Mouse (Mus musculus) heart, embryonic 13.5 days (tissue): Measurements from ENCODE around the gene Spock1. TPM values are rescaled to one million over a fixed set of nuclear protein-coding genes. Genes with fewer than 3 reads are reported as not detected.
"Not testable (repeated sequence)": the region's sequence is repeated elsewhere in the genome, so short reads cannot be mapped to it uniquely, and the experiment has no call there.

ENCODE experiments used
- ATAC-seq: fragments of 200-750 bp; cut with Nextera tagmentation; 2 replicates; pipeline ENCODE4 v1.8.0; 2017; ENCODE audit warnings: moderate TSS enrichment; ENCODE audit not compliant: insufficient number of reproducible peaks, low FRiP score, low TSS enrichment; ENCODE audit errors: extremely low read depth
- H3K27ac ChIP-seq: fragments of 300-500 bp; sonication (generic); replicated peaks from 2 replicates; pipeline ENCODE4 v1.5.1; 2015; ENCODE audit warnings: moderate library complexity, mild to moderate bottlenecking, inconsistent platforms
- H3K27me3 ChIP-seq: fragments of 300-500 bp; sonication (generic); replicated peaks from 2 replicates; pipeline ENCODE4 v1.6.1; 2015; ENCODE audit warnings: mild to moderate bottlenecking, inconsistent platforms
- H3K36me3 ChIP-seq: fragments of 300-500 bp; sonication (generic); 2 replicates; pipeline ENCODE4 v1.6.1; 2015; ENCODE audit warnings: mild to moderate bottlenecking, inconsistent platforms
- H3K4me1 ChIP-seq: fragments of 300-500 bp; sonication (generic); 2 replicates; pipeline ENCODE4 v1.6.1; 2015; ENCODE audit warnings: inconsistent platforms
- H3K4me2 ChIP-seq: fragments of 300-500 bp; sonication (generic); 2 replicates; pipeline ENCODE4 v1.6.1; 2015; ENCODE audit warnings: inconsistent platforms, mild to moderate bottlenecking, moderate library complexity
- H3K4me3 ChIP-seq: fragments of 300-500 bp; sonication (generic); 2 replicates; pipeline ENCODE4 v1.5.1; 2015; ENCODE audit warnings: moderate library complexity, mild to moderate bottlenecking, inconsistent platforms
- H3K9ac ChIP-seq: fragments of 300-500 bp; sonication (generic); 2 replicates; pipeline ENCODE4 v1.6.1; 2015; ENCODE audit warnings: inconsistent platforms, mild to moderate bottlenecking, moderate library complexity
- H3K9me3 ChIP-seq: fragments of 300-500 bp; sonication (generic); 2 replicates; pipeline ENCODE4 v1.6.1; 2016; ENCODE audit warnings: inconsistent platforms
- WGBS: fragments of 180-500 bp; shearing (Covaris S2); methylation state at CpG from one replicate; pipeline ENCODE4 v1.1.7; 2015; ENCODE audit warnings: mixed read lengths; 5-methylcytosine and 5-hydroxymethylcytosine counted together
- polyA plus RNA-seq: library from polyadenylated mRNA; unstranded; fragments of >200 nt; fragmentation: Nextera tagmentation; extraction: Ambion mirVana; gene quantifications from 2 replicates; pipeline ENCODE4 v1.2.1, GENCODE M21; 2015

Gene Spock1
- polyA plus RNA-seq, 1 experiment from 2014 or later, result 0.31 TPM

- Histone ChIP-seq H3K4me1 (no peaks in the 10 kb centered on the region), H3K27ac (no peak overlapping the region), H3K9me3 (no peaks in the 10 kb centered on the region), H3K4me2 (no peak overlapping the region), H3K9ac (no peak overlapping the region), H3K4me3 (no peak overlapping the region), H3K27me3 (peaks cover 7% of the 10 kb centered on the region; the same call in 1 of the 2 replicates), H3K36me3 (no peaks in the 10 kb centered on the region)
- 82% methylated on average over 8 of the region's 8 CpGs for WGBS
- no peak for ATAC-seq
These were observed 419.2 kb downstream of the Spock1 start for GRCm38 (mm10) chr13:57488926-57489325.

GRCm38 (mm10) chr13:57484426-57485168 is 423.5 kb downstream of the Spock1 start:
- Histone ChIP-seq H3K9me3 (no peaks in the 10 kb centered on the region), H3K4me3 (no peak overlapping the region), H3K27me3 (peaks cover 7% of the 10 kb centered on the region; the same call in 1 of the 2 replicates), H3K36me3 (no peaks in the 10 kb centered on the region), H3K27ac (no peak overlapping the region), H3K4me2 (no peak overlapping the region), H3K4me1 (no peaks in the 10 kb centered on the region), H3K9ac (no peak overlapping the region)
- no peak for ATAC-seq
- 76% methylated on average over 16 of the region's 16 CpGs for WGBS

- Histone ChIP-seq H3K27ac (no peak overlapping the region), H3K9ac (no peak overlapping the region), H3K4me2 (no peak overlapping the region), H3K27me3 (no peaks in the 10 kb centered on the region), H3K36me3 (no peaks in the 10 kb centered on the region), H3K4me3 (no peak overlapping the region), H3K9me3 (no peaks in the 10 kb centered on the region), H3K4me1 (no peaks in the 10 kb centered on the region)
- 24% methylated on average over 6 of the region's 6 CpGs for WGBS
- ATAC-seq, result no peak
These were observed 431.4 kb downstream of the Spock1 start for GRCm38 (mm10) chr13:57476700-57477099.

- Histone ChIP-seq H3K27ac (no peak overlapping the region), H3K4me1 (no peaks in the 10 kb centered on the region), H3K36me3 (no peaks in the 10 kb centered on the region), H3K4me2 (no peak overlapping the region), H3K9ac (no peak overlapping the region), H3K27me3 (no peaks in the 10 kb centered on the region), H3K9me3 (no peaks in the 10 kb centered on the region), H3K4me3 (no peak overlapping the region)
- no peak for ATAC-seq
- 66% methylated on average over 2 of the region's 2 CpGs for WGBS
These were observed 434.1 kb downstream of the Spock1 start for GRCm38 (mm10) chr13:57474068-57474467.

GRCm38 (mm10) chr13:57470922-57471321 is 437.2 kb downstream of the Spock1 start:
- not testable (repeated sequence) for H3K27me3 ChIP-seq, ATAC-seq, H3K27ac ChIP-seq, H3K36me3 ChIP-seq, H3K9ac ChIP-seq, H3K4me2 ChIP-seq, H3K9me3 ChIP-seq, H3K4me1 ChIP-seq, H3K4me3 ChIP-seq
- WGBS, result 76% methylated on average over 4 of the region's 4 CpGs

GRCm38 (mm10) chr13:57459978-57460377 is 448.2 kb downstream of the Spock1 start:
- Histone ChIP-seq H3K9me3 (0 out of 2 replicates have a peak, but pooled peaks cover 3% of the 10 kb centered on the region), H3K36me3 (no peaks in the 10 kb centered on the region), H3K4me1 (no peaks in the 10 kb centered on the region), H3K4me3 (no peak overlapping the region), H3K9ac (no peak overlapping the region), H3K4me2 (no peak overlapping the region), H3K27me3 (no peaks in the 10 kb centered on the region), H3K27ac (no peak overlapping the region)
- 79% methylated on average over 8 of the region's 8 CpGs for WGBS
- ATAC-seq, result no peak

GRCm38 (mm10) chr13:57450189-57450821 is 457.8 kb downstream of the Spock1 start:
- WGBS, result 33% methylated on average over 11 of the region's 11 CpGs
- no peak overlapping the region for H3K4me3 ChIP-seq
- ATAC-seq, result no peak
- no peak overlapping the region for H3K4me2 ChIP-seq
- H3K9ac ChIP-seq, result no peak overlapping the region
- no peaks in the 10 kb centered on the region; the same call in 1 of the 2 replicates for H3K27me3 ChIP-seq
- H3K36me3 ChIP-seq, result no peaks in the 10 kb centered on the region
- no peaks in the 10 kb centered on the region for H3K4me1 ChIP-seq
- H3K9me3 ChIP-seq, result no peaks in the 10 kb centered on the region
- no peak overlapping the region for H3K27ac ChIP-seq

GRCm38 (mm10) chr13:57448906-57449305 is 459.2 kb downstream of the Spock1 start:
- Histone ChIP-seq H3K9me3 (no peaks in the 10 kb centered on the region), H3K4me3 (no peak overlapping the region), H3K9ac (no peak overlapping the region), H3K27ac (no peak overlapping the region), H3K4me1 (no peaks in the 10 kb centered on the region), H3K36me3 (no peaks in the 10 kb centered on the region), H3K4me2 (no peak overlapping the region), H3K27me3 (no peaks in the 10 kb centered on the region; the same call in 1 of the 2 replicates)
- ATAC-seq, result no peak
- 81% methylated on average over 7 of the region's 7 CpGs for WGBS

GRCm38 (mm10) chr13:57444977-57445376 is 463.2 kb downstream of the Spock1 start:
- 78% methylated on average over 3 of the region's 3 CpGs for WGBS
- H3K27me3 ChIP-seq, result no peaks in the 10 kb centered on the region; the same call in 1 of the 2 replicates
- ATAC-seq, result no peak

GRCm38 (mm10) chr13:57440111-57440510 is 468.0 kb downstream of the Spock1 start:
- no peak for ATAC-seq
- Histone ChIP-seq H3K9ac (no peak overlapping the region), H3K4me1 (no peaks in the 10 kb centered on the region), H3K27ac (no peak overlapping the region), H3K27me3 (no peaks in the 10 kb centered on the region), H3K4me3 (no peak overlapping the region), H3K9me3 (no peaks in the 10 kb centered on the region), H3K36me3 (no peaks in the 10 kb centered on the region), H3K4me2 (no peak overlapping the region)
- WGBS, result 85% methylated on average over 7 of the region's 7 CpGs

More at GRCm38 (mm10) chr13:57444977-57445376, 463.2 kb downstream of the Spock1 start:
- Histone ChIP-seq H3K4me3 (no peak overlapping the region), H3K36me3 (no peaks in the 10 kb centered on the region), H3K4me1 (no peaks in the 10 kb centered on the region), H3K9me3 (no peaks in the 10 kb centered on the region), H3K9ac (no peak overlapping the region), H3K27ac (no peak overlapping the region), H3K4me2 (no peak overlapping the region)

GRCm38 (mm10) chr13:57435726-57436220 is 472.4 kb downstream of the Spock1 start:
- no peaks in the 10 kb centered on the region for H3K4me1 ChIP-seq
- H3K9ac ChIP-seq, result no peak overlapping the region
- H3K4me2 ChIP-seq, result no peak overlapping the region
- H3K27ac ChIP-seq, result no peak overlapping the region
- no peak for ATAC-seq
- H3K9me3 ChIP-seq, result 0 out of 2 replicates have a peak, but pooled peaks cover 5% of the 10 kb centered on the region
- 80% methylated on average over 10 of the region's 10 CpGs for WGBS
- H3K27me3 ChIP-seq, result no peaks in the 10 kb centered on the region
- H3K36me3 ChIP-seq, result no peaks in the 10 kb centered on the region
- no peak overlapping the region for H3K4me3 ChIP-seq
